Mouse (Mus musculus) left cerebral cortex, postnatal 4 days (tissue): Measurements from ENCODE around the gene Slx. TPM values are rescaled to one million over a fixed set of nuclear protein-coding genes. Genes with fewer than 3 reads are reported as not detected.
"Not testable (repeated sequence)": the region's sequence is repeated elsewhere in the genome, so short reads cannot be mapped to it uniquely, and the experiment has no call there.

Source experiments
- DNase-seq: peaks from one replicate; pipeline ENCODE4 v3.0.0-alpha.2; 2022
- intact Hi-C: fragments of 180-260 bp; cut with DNase I; formaldehyde crosslinking; loops from one replicate; pipeline ENCODE4 v1.15.1; 2025
- microRNA-seq: library from miRNA; unstranded; fragments of <30 nt; microRNA quantifications from one replicate; pipeline ENCODE4 v1.2.0, GENCODE M21; 2022
- total RNA-seq, 2 experiments: library from RNA; stranded (reverse); gene quantifications; 2 replicates each; pipeline ENCODE4 v1.2.3; 2021

The Slx gene
- not detected for total RNA-seq

DNA sequence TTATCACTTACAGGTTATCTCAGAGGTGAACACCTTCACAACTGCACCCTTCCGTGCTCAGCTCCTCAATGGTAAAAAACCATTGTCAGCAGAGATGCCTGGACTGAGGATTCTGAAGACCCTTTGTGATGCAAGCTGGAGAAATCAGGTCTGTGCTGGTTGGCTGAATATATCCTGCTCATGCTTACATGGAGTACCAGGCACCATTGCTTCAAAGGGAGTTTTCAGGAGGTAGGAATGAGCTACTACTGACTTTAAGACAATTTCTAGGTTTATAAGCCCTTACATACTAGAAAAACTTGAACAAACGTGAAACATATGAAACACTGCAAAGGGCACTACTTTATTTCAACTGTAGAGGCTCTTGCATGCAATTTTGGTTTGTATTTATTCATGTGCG is at the start of gene Slx:
TSS of gene Slx (minus strand) at position 101 of the 400 bp plus-strand sequence.
- intact Hi-C loops, DNase-seq: not testable (repeated sequence)

Small RNAs within 50 kb of the gene (microRNA-seq; reads per million reads assigned to microRNA genes)
- gene Gm27341, result not detected

Other genes starting within 250 kb of the Slx start
- gene Gm2030, start 235.5 kb downstream of the Slx start, total RNA-seq, result not detected
- gene Gm14525, start 157.1 kb upstream of the Slx start, total RNA-seq, result not detected